Mouse (Mus musculus): Measurements from ENCODE around the gene Fam104a.

The Fam104a gene

GRCm38 (mm10) chr11:113631862-113632261, 52.1 kb downstream of the Fam104a start:
- DNase-seq (ENCODE audit: low spot score in 2 of 2) = no peak

- no peak for DNase-seq (ENCODE audit: low spot score in 2 of 2)
These were observed 52.7 kb downstream of the Fam104a start for GRCm38 (mm10) chr11:113631302-113631701.

GRCm38 (mm10) chr11:113630642-113631041, 53.3 kb downstream of the Fam104a start:
- no peak for DNase-seq (ENCODE audit: low spot score in 2 of 2)

GRCm38 (mm10) chr11:113627785-113628184, 56.2 kb downstream of the Fam104a start:
- DNase-seq (ENCODE audit: low spot score in 2 of 2) = no peak

- DNase-seq (ENCODE audit: low spot score in 2 of 2) = no peak
These were observed 58.5 kb downstream of the Fam104a start for GRCm38 (mm10) chr11:113625437-113625836.

- no peak for DNase-seq (ENCODE audit: low spot score in 2 of 2)
These were observed 61.9 kb downstream of the Fam104a start for GRCm38 (mm10) chr11:113622028-113622427.

GRCm38 (mm10) chr11:113621001-113621400, 63.0 kb downstream of the Fam104a start:
- no peak for DNase-seq (ENCODE audit: low spot score in 2 of 2)

- no peak for DNase-seq (ENCODE audit: low spot score in 2 of 2)
These were observed 64.4 kb downstream of the Fam104a start for GRCm38 (mm10) chr11:113619420-113620080.

GRCm38 (mm10) chr11:113618672-113619419, 65.1 kb downstream of the Fam104a start, which contains the start of gene Sstr2:
Sstr2 (plus strand) TSS chr11:113619342.
- peak; percentile 10 to 53 for DNase-seq (ENCODE audit: low spot score in 2 of 2)

GRCm38 (mm10) chr11:113618303-113618671, 65.7 kb downstream of the Fam104a start:
- DNase-seq (ENCODE audit: low spot score in 2 of 2) = no peak

- peak; percentile 22 to 55 for DNase-seq (ENCODE audit: low spot score in 2 of 2)
These were observed 66.6 kb downstream of the Fam104a start for GRCm38 (mm10) chr11:113617132-113617911.

GRCm38 (mm10) chr11:113614476-113614875, 69.5 kb downstream of the Fam104a start:
- no peak for DNase-seq (ENCODE audit: low spot score in 2 of 2)

- DNase-seq (ENCODE audit: low spot score in 2 of 2) = no peak
These were observed 72.0 kb downstream of the Fam104a start for GRCm38 (mm10) chr11:113611664-113612611.
